Mouse (Mus musculus): ENCODE data around the gene 2010111I01Rik. TPM values are rescaled to one million over a fixed set of nuclear protein-coding genes. Genes with fewer than 3 reads are reported as not detected.

Gene 2010111I01Rik
- total and polyA plus RNA-seq, 3 experiments, result 13.3 to 19.8 (median 14.4) TPM

GRCm38 (mm10) chr13:63227785-63228184, 263.1 kb downstream of the 2010111I01Rik start:
- TF ChIP-seq CTCF (conservative IDR thresholded peaks at IDR 0.05 in 1 of 2, IDR thresholded peaks at IDR 0.05 in 1 of 2; ENCODE audit: low read depth in 2 of 2, low read length in 2 of 2) (no peak), E2F4 (IDR thresholded peaks at IDR 0.05; ENCODE audit: insufficient replicate concordance, low read depth, low read length) (no peak), KAT2A (IDR thresholded peaks at IDR 0.05; ENCODE audit: insufficient replicate concordance, low read length) (no peak)
- 0 out of 4 replicates have a peak, but pooled peaks cover 0 to 2% of the 10 kb centered on the region in 2 experiments for H3K4me1 ChIP-seq (ENCODE audit: control insufficient read depth in 1 of 2, insufficient read depth in 2 of 2)
- H3K27me3 ChIP-seq (replicated peaks), result no peaks in the 10 kb centered on the region
- no peak overlapping the region for H3K4me2 ChIP-seq (ENCODE audit: insufficient read depth, low read depth, poor library complexity, severe bottlenecking)
- H3K36me3 ChIP-seq (replicated peaks in 1 of 2; ENCODE audit: control insufficient read depth in 1 of 2, insufficient read depth in 1 of 2, low read length in 1 of 2), result no peaks in the 10 kb centered on the region
- dilution Hi-C loops (cut with MboI; ENCODE audit: extremely low pct_ligation_motif_present, extremely low pct_unique_long_range_greater_than_20kb, low sequenced_read_pairs) (no loop called here), in situ Hi-C loops (cut with MboI; ENCODE audit: low pct_ligation_motif_present, low pct_unique_long_range_greater_than_20kb, low sequenced_read_pairs) (no loop called here)
- DNase-seq (ENCODE audit: extremely low read depth), result no peak
- no peak overlapping the region for H3K27ac ChIP-seq (ENCODE audit: insufficient read depth, low read depth)
- H3K79me2 ChIP-seq (replicated peaks; ENCODE audit: control insufficient read depth, extremely low read depth, insufficient read depth, poor library complexity, severe bottlenecking), result no peaks in the 10 kb centered on the region
- H3K4me3 ChIP-seq (replicated peaks in 1 of 3; ENCODE audit: low read depth in 2 of 3, low read length in 2 of 3, poor library complexity in 1 of 3), result no peak overlapping the region
- H3K9me3 ChIP-seq (replicated peaks; ENCODE audit: low read length), result no peaks in the 10 kb centered on the region
- no peak overlapping the region for H3K9ac ChIP-seq (ENCODE audit: insufficient read depth, low read depth)

- dilution Hi-C loops (cut with MboI; ENCODE audit: extremely low pct_ligation_motif_present, extremely low pct_unique_long_range_greater_than_20kb, low sequenced_read_pairs), result no loop called here
- no peak overlapping the region for H3K4me2 ChIP-seq (ENCODE audit: insufficient read depth, low read depth, poor library complexity, severe bottlenecking)
Measured at GRCm38 (mm10) chr13:63230955-63231701, 266.4 kb downstream of the 2010111I01Rik start.

GRCm38 (mm10) chr13:63231702-63232070, 267.0 kb downstream of the 2010111I01Rik start:
- no peak for DNase-seq (ENCODE audit: extremely low read depth)
- no peaks in the 10 kb centered on the region for H3K36me3 ChIP-seq (replicated peaks in 1 of 2; ENCODE audit: control insufficient read depth in 1 of 2, insufficient read depth in 1 of 2, low read length in 1 of 2)
- H3K9me3 ChIP-seq (replicated peaks; ENCODE audit: low read length), result peaks cover 2% of the 10 kb centered on the region
- H3K4me2 ChIP-seq (ENCODE audit: insufficient read depth, low read depth, poor library complexity, severe bottlenecking), result no peak overlapping the region
- H3K79me2 ChIP-seq (replicated peaks; ENCODE audit: control insufficient read depth, extremely low read depth, insufficient read depth, poor library complexity, severe bottlenecking), result no peaks in the 10 kb centered on the region
- in situ Hi-C loops (cut with MboI; ENCODE audit: low pct_ligation_motif_present, low pct_unique_long_range_greater_than_20kb, low sequenced_read_pairs), result no loop called here
- dilution Hi-C loops (cut with MboI; ENCODE audit: extremely low pct_ligation_motif_present, extremely low pct_unique_long_range_greater_than_20kb, low sequenced_read_pairs), result no loop called here
- no peak overlapping the region for H3K9ac ChIP-seq (ENCODE audit: insufficient read depth, low read depth)
- no peaks in the 10 kb centered on the region for H3K27me3 ChIP-seq (replicated peaks)
- H3K4me1 ChIP-seq (ENCODE audit: control insufficient read depth in 1 of 2, insufficient read depth in 2 of 2), result peaks cover 0 to 6% of the 10 kb centered on the region in 2 experiments; a peak in 1 of 4 replicates
- no peak overlapping the region for H3K4me3 ChIP-seq (replicated peaks in 1 of 3; ENCODE audit: low read depth in 2 of 3, low read length in 2 of 3, poor library complexity in 1 of 3)
- no peak overlapping the region for H3K27ac ChIP-seq (ENCODE audit: insufficient read depth, low read depth)
- TF ChIP-seq TBP (conservative IDR thresholded peaks at IDR 0.05; ENCODE audit: low read depth, low read length), result no peak
- TF ChIP-seq UBTF (IDR thresholded peaks at IDR 0.05; ENCODE audit: low read depth, low read length), result no peak
- no peak for TF ChIP-seq POLR2AphosphoS2 (IDR thresholded peaks at IDR 0.05; ENCODE audit: low read depth, low read length)
- TF ChIP-seq NRF1 (IDR thresholded peaks at IDR 0.05; ENCODE audit: low read depth, low read length), result no peak
- no peak for TF ChIP-seq ZC3H11A (IDR thresholded peaks at IDR 0.05; ENCODE audit: low read depth, low read length)
- no peak for TF ChIP-seq BHLHE40 (IDR thresholded peaks at IDR 0.05; ENCODE audit: low read depth, low read length)
- TF ChIP-seq HCFC1 (IDR thresholded peaks at IDR 0.05; ENCODE audit: low read depth, low read length), result no peak
- no peak for TF ChIP-seq KAT2A (IDR thresholded peaks at IDR 0.05; ENCODE audit: insufficient replicate concordance, low read length)
- TF ChIP-seq MAZ (IDR thresholded peaks at IDR 0.05; ENCODE audit: low read depth, low read length), result no peak

More at GRCm38 (mm10) chr13:63230955-63231701, 266.4 kb downstream of the 2010111I01Rik start:
- no peak for TF ChIP-seq CHD1 (IDR thresholded peaks at IDR 0.05; ENCODE audit: low read depth, low read length)
- TF ChIP-seq SIN3A (IDR thresholded peaks at IDR 0.05; ENCODE audit: low read length), result no peak
- TF ChIP-seq SMC3 (IDR thresholded peaks at IDR 0.05; ENCODE audit: low read depth, low read length), result no peak
- no peak for TF ChIP-seq JUND (conservative IDR thresholded peaks at IDR 0.05; ENCODE audit: low read depth, low read length)
- TF ChIP-seq ZMIZ1 (IDR thresholded peaks at IDR 0.05; ENCODE audit: low read depth, low read length), result no peak
- TF ChIP-seq UBTF (IDR thresholded peaks at IDR 0.05; ENCODE audit: low read depth, low read length), result no peak
- no peak for TF ChIP-seq GABPA (IDR thresholded peaks at IDR 0.05; ENCODE audit: insufficient replicate concordance, low read depth, low read length)
- no peak for TF ChIP-seq CTCF (conservative IDR thresholded peaks at IDR 0.05 in 1 of 2, IDR thresholded peaks at IDR 0.05 in 1 of 2; ENCODE audit: low read depth in 2 of 2, low read length in 2 of 2)
- TF ChIP-seq CHD2 (IDR thresholded peaks at IDR 0.05; ENCODE audit: low read length), result no peak
- no peak for TF ChIP-seq POLR2AphosphoS2 (IDR thresholded peaks at IDR 0.05; ENCODE audit: low read depth, low read length)
- TF ChIP-seq MAX (IDR thresholded peaks at IDR 0.05; ENCODE audit: low read length), result no peak
- no peak for TF ChIP-seq HCFC1 (IDR thresholded peaks at IDR 0.05; ENCODE audit: low read depth, low read length)
- no peak for TF ChIP-seq MAZ (IDR thresholded peaks at IDR 0.05; ENCODE audit: low read depth, low read length)
- no peak for TF ChIP-seq TCF12 (IDR thresholded peaks at IDR 0.05; ENCODE audit: low read depth, low read length)
- no peak for TF ChIP-seq ELF1 (IDR thresholded peaks at IDR 0.05; ENCODE audit: low read depth, low read length)
- no peak for TF ChIP-seq TBP (conservative IDR thresholded peaks at IDR 0.05; ENCODE audit: low read depth, low read length)
- no peak for TF ChIP-seq E2F4 (IDR thresholded peaks at IDR 0.05; ENCODE audit: insufficient replicate concordance, low read depth, low read length)
- no peak for TF ChIP-seq POLR2A (IDR thresholded peaks at IDR 0.05; ENCODE audit: low read depth, low read length)
- no peak for TF ChIP-seq ZKSCAN1 (IDR thresholded peaks at IDR 0.05; ENCODE audit: borderline replicate concordance, low read depth, low read length)
- no peak for TF ChIP-seq EP300 (IDR thresholded peaks at IDR 0.05; ENCODE audit: low read length)
- Histone ChIP-seq H3K9ac (ENCODE audit: insufficient read depth, low read depth) (no peak overlapping the region), H3K4me1 (ENCODE audit: control insufficient read depth in 1 of 2, insufficient read depth in 2 of 2) (peaks cover 0 to 1% of the 10 kb centered on the region in 2 experiments; a peak in 1 of 4 replicates), H3K36me3 (replicated peaks in 1 of 2; ENCODE audit: control insufficient read depth in 1 of 2, insufficient read depth in 1 of 2, low read length in 1 of 2) (no peaks in the 10 kb centered on the region), H3K27ac (ENCODE audit: insufficient read depth, low read depth) (no peak overlapping the region), H3K9me3 (replicated peaks; ENCODE audit: low read length) (peaks cover 2% of the 10 kb centered on the region), H3K79me2 (replicated peaks; ENCODE audit: control insufficient read depth, extremely low read depth, insufficient read depth, poor library complexity, severe bottlenecking) (no peaks in the 10 kb centered on the region), H3K27me3 (replicated peaks) (no peaks in the 10 kb centered on the region), H3K4me3 (replicated peaks in 1 of 3; ENCODE audit: low read depth in 2 of 3, low read length in 2 of 3, poor library complexity in 1 of 3) (no peak overlapping the region)
- DNase-seq (ENCODE audit: extremely low read depth), result no peak
- in situ Hi-C loops (cut with MboI; ENCODE audit: low pct_ligation_motif_present, low pct_unique_long_range_greater_than_20kb, low sequenced_read_pairs), result no loop called here

All from CH12.LX (cell line).